15 mouse cellular contexts compared by ENCODE assay signal in genomic region chrX:101268755-101269124, GRCm38 (mm10). TPM values are rescaled to one million over a fixed set of nuclear protein-coding genes. Genes with fewer than 3 reads are reported as not detected.
DNase-seq lines count a peak whose midpoint lies in the region; ATAC-seq and TF ChIP-seq lines count a peak whose summit lies in the region.
"Had no signal": no experiment of that assay in that cellular context is flagged by ENCODE, and none has a peak within 500 bp of the region (broad histone marks: within the 10 kb centered on the region; RNA-seq: fewer than 3 reads in every experiment).

TSS of gene Gm20489 (minus strand) at chrX:101269023.

- peak within 1 kb of the TSS; percentile 52 for H3K4me2 ChIP-seq in liver, postnatal 0 days (ENCODE audit: low read depth, low read length)
- H3K4me2 ChIP-seq: hindbrain, embryonic 13.5 days; midbrain, embryonic 12.5 days had no signal

- no peak for TF ChIP-seq EP300 in liver, postnatal 0 days (IDR thresholded peaks at IDR 0.05; ENCODE audit: low read depth)

- no peaks in the 10 kb centered on the region for H3K79me2 ChIP-seq in liver, adult 2 months (ENCODE audit: control insufficient read depth, insufficient read depth, low read length)

- no peak within 1 kb of the TSS for H3K9ac ChIP-seq in liver, adult 2 months (ENCODE audit: low read depth, low read length)
- no peak within 1 kb of the TSS for H3K9ac ChIP-seq in liver, postnatal 0 days (replicated peaks)
- H3K9ac ChIP-seq: hindbrain, embryonic 13.5 days; midbrain, embryonic 12.5 days had no signal

- no peaks in the 10 kb centered on the region for H3K9me3 ChIP-seq in liver, postnatal 0 days (ENCODE audit: low read length)
- H3K9me3 ChIP-seq: hindbrain, embryonic 13.5 days; midbrain, embryonic 12.5 days had no signal

- TF ChIP-seq POLR2A in liver, adult 2 months (IDR thresholded peaks at IDR 0.05; ENCODE audit: extremely low read depth, insufficient read depth, low read length) = no peak

- no peaks in the 10 kb centered on the region for H3K27me3 ChIP-seq in liver, adult 2 months (ENCODE audit: control insufficient read depth, insufficient read depth, low read length)
- no peaks in the 10 kb centered on the region for H3K27me3 ChIP-seq in liver, postnatal 0 days (ENCODE audit: insufficient read depth, low read length)
- H3K27me3 ChIP-seq: midbrain, embryonic 12.5 days had no signal

- no peaks in the 10 kb centered on the region for H3K36me3 ChIP-seq in liver, adult 2 months (ENCODE audit: control insufficient read depth, insufficient read depth, low read length)
- no peaks in the 10 kb centered on the region for H3K36me3 ChIP-seq in liver, postnatal 0 days (replicated peaks; ENCODE audit: insufficient read depth, low read length)
- H3K36me3 ChIP-seq: hindbrain, embryonic 13.5 days; midbrain, embryonic 12.5 days had no signal

- ATAC-seq in liver, postnatal 0 days = no peak

- peak; percentile 45 for DNase-seq in heart, adult 11 months
- DNase-seq in heart, adult 8-10 months (ENCODE audit: low spot score) = no peak
- no peak for DNase-seq in liver, adult 2 months (ENCODE audit: extremely low read depth, low read depth, low spot score)
- no peak for DNase-seq in liver
- DNase-seq in liver, postnatal 0 days = no peak
- no peak for DNase-seq in right cerebral cortex, postnatal 10 days (ENCODE audit: low spot score in 2 of 2)
- DNase-seq in testis, postnatal 14 days (ENCODE audit: low spot score) = no peak
- DNase-seq: kidney, adult 11 months; layer of hippocampus, adult 9-11 months; retina, postnatal 1 day had no signal

- no peak within 1 kb of the TSS for H3K27ac ChIP-seq in liver, adult 2 months (replicated peaks; ENCODE audit: insufficient read depth, low read depth, low read length)
- peak within 1 kb of the TSS; percentile 80 for H3K27ac ChIP-seq in brown adipose tissue, adult 24 weeks (replicated peaks; ENCODE audit: low read depth, low read length)
- H3K27ac ChIP-seq in liver, postnatal 0 days (ENCODE audit: low read depth) = no peak within 1 kb of the TSS
- H3K27ac ChIP-seq: hindbrain, embryonic 13.5 days; midbrain, embryonic 12.5 days had no signal

- H3K4me3 ChIP-seq in liver, adult 2 months (ENCODE audit: insufficient read depth, low read depth, low read length) = peak within 1 kb of the TSS; percentile 15; the same call in 1 of the 2 replicates
- peak within 1 kb of the TSS; percentile 59 for H3K4me3 ChIP-seq in brown adipose tissue, adult 24 weeks (ENCODE audit: insufficient read depth, low read depth, low read length)
- peak within 1 kb of the TSS; percentile 17; the same call in 1 of the 2 replicates for H3K4me3 ChIP-seq in liver, postnatal 0 days (ENCODE audit: low read depth, low read length)
- H3K4me3 ChIP-seq: hindbrain, embryonic 13.5 days; midbrain, embryonic 12.5 days had no signal

- H3K4me1 ChIP-seq in liver, adult 2 months (ENCODE audit: control insufficient read depth, insufficient read depth, low read length) = no peaks in the 10 kb centered on the region; the same call in 1 of the 2 replicates
- no peaks in the 10 kb centered on the region for H3K4me1 ChIP-seq in brown adipose tissue, adult 24 weeks (ENCODE audit: control insufficient read depth, insufficient read depth, insufficient read length, low read length)
- no peaks in the 10 kb centered on the region for H3K4me1 ChIP-seq in liver, postnatal 0 days (ENCODE audit: insufficient read depth)
- H3K4me1 ChIP-seq: hindbrain, embryonic 13.5 days; midbrain, embryonic 12.5 days had no signal

- WGBS in liver, adult 2 months = 80% methylated on average over 3 of the region's 3 CpGs
- 40% methylated on average over 3 of the region's 3 CpGs for WGBS in liver, postnatal 0 days (ENCODE audit: insufficient replicate concordance)

- TF ChIP-seq CTCF in liver, adult 2 months (IDR thresholded peaks at IDR 0.05; ENCODE audit: low read depth, low read length) = no peak
- no peak for TF ChIP-seq CTCF in liver, postnatal 0 days (IDR thresholded peaks at IDR 0.05; ENCODE audit: low read depth)

RNA-seq across cellular contexts. Expression of gene Gm20489, which starts in this region (rescaled TPM):
- not detected for total RNA-seq in heart, adult 8-10 months (2022)
- not detected in 2 replicates for total RNA-seq in liver, adult 2 months (2014; rRNA removed)
- polyA plus RNA-seq in liver, adult 2 months (2012; rRNA removed) = not detected in 2 replicates
- not detected in 2 replicates for polyA plus RNA-seq in brown adipose tissue, adult 24 weeks (2012; ENCODE audit: insufficient read depth, insufficient read length, missing spikeins)
- polyA plus RNA-seq in liver, postnatal 0 days (2015; fragmentation: Nextera tagmentation; extraction: Ambion mirVana) = not detected in 2 replicates
- polyA plus RNA-seq: hindbrain, embryonic 13.5 days; limb, embryonic 11.5 days; midbrain, embryonic 12.5 days; neural tube, embryonic 11.5 days had no signal
